Mouse (Mus musculus): ENCODE results near the gene Dpep3. TPM values are rescaled to one million over a fixed set of nuclear protein-coding genes. Genes with fewer than 3 reads are reported as not detected.

Gene Dpep3
- polyA plus RNA-seq, 1 experiment from 2014 or later: not detected

DNA sequence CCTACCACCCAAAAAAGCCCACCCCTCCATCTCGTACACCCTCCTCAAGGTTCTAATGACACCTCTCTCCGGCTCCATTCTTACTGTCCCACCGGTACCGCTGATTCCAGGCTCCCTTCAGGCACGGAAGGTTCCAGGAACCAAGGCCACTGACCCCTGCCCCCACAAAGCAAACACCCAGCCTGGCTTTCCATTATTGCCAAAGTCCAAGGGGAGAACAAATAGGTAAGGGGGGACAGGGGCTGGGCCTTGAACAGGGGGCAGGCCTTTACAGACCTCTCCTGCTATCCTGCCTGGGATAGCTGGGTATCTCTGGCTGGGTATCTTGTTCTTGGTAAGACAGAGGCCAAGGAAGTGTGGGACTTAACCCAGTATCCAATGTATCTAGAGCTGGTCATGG, 36.7 kb downstream of the Dpep3 start:
- Histone ChIP-seq H3K27me3 (replicated peaks; ENCODE audit: control insufficient read depth, insufficient read depth, low read length) (no peaks in the 10 kb centered on the region), H3K4me2 (replicated peaks; ENCODE audit: low read depth) (no peak overlapping the region), H3K9me3 (ENCODE audit: control insufficient read depth) (no peaks in the 10 kb centered on the region), H3K9ac (ENCODE audit: low read depth, low read length) (no peak overlapping the region), H3K4me3 (ENCODE audit: low read depth, low read length) (no peak overlapping the region), H3K36me3 (ENCODE audit: control insufficient read depth, insufficient read depth) (peaks cover 28% of the 10 kb centered on the region), H3K4me1 (replicated peaks; ENCODE audit: control insufficient read depth, insufficient read depth, low read length) (no peaks in the 10 kb centered on the region), H3K27ac (ENCODE audit: low read depth, low read length) (no peak overlapping the region)
- TF ChIP-seq CTCF (IDR thresholded peaks at IDR 0.05; ENCODE audit: low read depth): no peak
- no peak for ATAC-seq
- 82% methylated on average over 5 of the region's 5 CpGs for WGBS

DNA sequence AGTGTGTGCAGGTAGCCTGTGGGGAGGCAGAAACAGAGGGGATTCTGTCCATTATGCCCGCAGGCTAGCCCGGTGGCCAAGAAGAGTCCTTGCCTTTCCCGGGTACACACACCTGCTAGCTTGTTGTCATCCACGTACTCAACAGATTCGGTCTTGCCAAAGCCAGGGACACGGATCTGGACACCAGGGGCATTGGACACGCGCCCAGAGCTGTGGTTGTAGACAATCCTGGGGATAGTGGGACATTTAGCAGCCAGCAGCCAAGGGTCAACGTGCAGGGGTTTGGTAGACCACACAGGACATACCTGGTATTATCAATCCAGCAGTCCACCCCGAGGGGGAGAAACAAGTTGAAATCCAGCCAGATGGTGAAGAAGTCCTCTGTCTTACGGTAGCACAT, 37.2 kb downstream of the Dpep3 start:
- 94% methylated on average over 11 of the region's 11 CpGs for WGBS

DNA sequence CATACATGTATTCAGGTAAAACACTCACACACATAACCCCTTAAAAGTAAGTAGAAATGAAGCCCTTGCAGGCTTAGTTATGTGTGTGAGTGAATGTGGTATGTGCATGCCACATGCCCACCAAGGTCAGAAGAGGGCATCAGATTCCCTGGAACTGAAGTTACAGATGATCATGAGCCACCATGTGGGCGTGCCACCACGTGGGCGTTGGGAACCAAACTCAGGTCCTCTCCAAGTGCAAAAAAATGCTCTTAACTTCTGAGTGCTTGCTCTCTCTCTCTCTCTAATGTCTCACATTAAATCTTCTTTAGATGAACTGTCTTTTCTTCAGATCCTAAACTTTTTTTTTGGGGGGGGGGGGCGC, 40.9 kb downstream of the Dpep3 start, which contains the start of gene Psmb10:
Gene Psmb10 (minus strand): TSS at position 139 of the 364 bp plus-strand sequence.
- 9% methylated on average over 4 of the region's 4 CpGs for WGBS
- ATAC-seq: no peak
- peaks cover 23% of the 10 kb centered on the region for H3K36me3 ChIP-seq (ENCODE audit: control insufficient read depth, insufficient read depth)
- peak within 1 kb of the TSS; percentile 93 for H3K4me3 ChIP-seq (ENCODE audit: low read depth, low read length)
- no peaks in the 10 kb centered on the region for H3K4me1 ChIP-seq (replicated peaks; ENCODE audit: control insufficient read depth, insufficient read depth, low read length)
- H3K9me3 ChIP-seq (ENCODE audit: control insufficient read depth): no peaks in the 10 kb centered on the region
- no peaks in the 10 kb centered on the region for H3K27me3 ChIP-seq (replicated peaks; ENCODE audit: control insufficient read depth, insufficient read depth, low read length)
- no peak; the same call in 1 of the 2 replicates for TF ChIP-seq CTCF (IDR thresholded peaks at IDR 0.05; ENCODE audit: low read depth)
- H3K27ac ChIP-seq (ENCODE audit: low read depth, low read length): peak within 1 kb of the TSS; percentile 85
- peak within 1 kb of the TSS; percentile 92 for H3K4me2 ChIP-seq (replicated peaks; ENCODE audit: low read depth)
- peak within 1 kb of the TSS; percentile 74 for H3K9ac ChIP-seq (ENCODE audit: low read depth, low read length)

More for the DNA sequence above, 37.2 kb downstream of the Dpep3 start:
- peaks cover 23% of the 10 kb centered on the region for H3K36me3 ChIP-seq (ENCODE audit: control insufficient read depth, insufficient read depth)
- no peak overlapping the region for H3K4me2 ChIP-seq (replicated peaks; ENCODE audit: low read depth)
- no peak for ATAC-seq
- H3K9me3 ChIP-seq (ENCODE audit: control insufficient read depth): no peaks in the 10 kb centered on the region
- TF ChIP-seq CTCF (IDR thresholded peaks at IDR 0.05; ENCODE audit: low read depth): no peak
- no peak overlapping the region for H3K27ac ChIP-seq (ENCODE audit: low read depth, low read length)
- H3K4me1 ChIP-seq (replicated peaks; ENCODE audit: control insufficient read depth, insufficient read depth, low read length): no peaks in the 10 kb centered on the region
- H3K27me3 ChIP-seq (replicated peaks; ENCODE audit: control insufficient read depth, insufficient read depth, low read length): no peaks in the 10 kb centered on the region
- H3K9ac ChIP-seq (ENCODE audit: low read depth, low read length): no peak overlapping the region
- H3K4me3 ChIP-seq (ENCODE audit: low read depth, low read length): no peak overlapping the region

DNA sequence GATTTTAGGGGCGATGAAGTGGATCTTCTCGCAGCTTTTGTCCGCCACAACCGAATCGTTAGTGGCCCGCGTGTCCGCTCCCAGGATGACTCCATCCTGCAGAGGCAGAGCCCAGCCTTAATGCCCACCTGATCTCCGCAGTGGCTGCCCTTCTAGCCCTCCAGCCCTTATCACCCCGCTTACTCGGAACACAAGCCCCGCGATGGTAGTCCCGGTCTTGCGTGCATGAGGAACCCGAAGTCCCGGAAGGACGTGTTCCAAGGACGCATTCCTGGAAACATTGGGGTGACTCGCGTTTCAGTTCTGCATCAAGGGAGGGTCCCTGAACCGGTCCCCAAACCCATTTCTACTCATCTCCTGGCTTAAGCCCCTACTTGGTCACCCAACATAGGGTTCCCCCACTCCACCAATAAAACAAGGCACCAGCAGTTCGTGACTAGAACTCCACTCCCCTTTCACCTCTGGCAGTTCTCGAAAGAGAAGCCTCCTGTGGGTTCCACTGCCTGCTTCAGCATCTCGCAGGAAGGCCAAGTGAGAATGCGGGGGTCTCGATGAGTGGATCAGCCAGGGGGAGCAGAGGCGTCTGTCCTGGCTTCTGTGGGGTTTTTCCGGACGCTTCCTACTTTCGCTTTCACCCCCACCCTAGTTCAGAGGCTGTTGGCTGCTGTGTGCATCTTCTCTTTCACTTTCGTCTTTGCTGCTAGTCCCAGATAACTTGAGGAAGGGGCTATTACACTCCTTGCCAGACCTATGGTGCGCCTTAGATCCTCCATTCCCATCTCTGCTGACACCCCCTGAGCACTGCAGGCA, 41.5 kb downstream of the Dpep3 start:
- Histone ChIP-seq H3K9me3 (ENCODE audit: control insufficient read depth) (no peaks in the 10 kb centered on the region), H3K4me3 (ENCODE audit: low read depth, low read length) (peak overlapping the region; percentile 93), H3K27ac (ENCODE audit: low read depth, low read length) (peak overlapping the region; percentile 85), H3K27me3 (replicated peaks; ENCODE audit: control insufficient read depth, insufficient read depth, low read length) (no peaks in the 10 kb centered on the region), H3K4me2 (replicated peaks; ENCODE audit: low read depth) (peak overlapping the region; percentile 92), H3K9ac (ENCODE audit: low read depth, low read length) (peak overlapping the region; percentile 74), H3K36me3 (ENCODE audit: control insufficient read depth, insufficient read depth) (peaks cover 23% of the 10 kb centered on the region; the same call in 1 of the 2 replicates), H3K4me1 (replicated peaks; ENCODE audit: control insufficient read depth, insufficient read depth, low read length) (no peaks in the 10 kb centered on the region)
- 0 out of 2 replicates have a peak, but pooled peaks have one; percentile 2 for TF ChIP-seq CTCF (IDR thresholded peaks at IDR 0.05; ENCODE audit: low read depth)
- under 1% methylated on average over 33 of the region's 33 CpGs for WGBS
- ATAC-seq: peak; percentile 41

DNA sequence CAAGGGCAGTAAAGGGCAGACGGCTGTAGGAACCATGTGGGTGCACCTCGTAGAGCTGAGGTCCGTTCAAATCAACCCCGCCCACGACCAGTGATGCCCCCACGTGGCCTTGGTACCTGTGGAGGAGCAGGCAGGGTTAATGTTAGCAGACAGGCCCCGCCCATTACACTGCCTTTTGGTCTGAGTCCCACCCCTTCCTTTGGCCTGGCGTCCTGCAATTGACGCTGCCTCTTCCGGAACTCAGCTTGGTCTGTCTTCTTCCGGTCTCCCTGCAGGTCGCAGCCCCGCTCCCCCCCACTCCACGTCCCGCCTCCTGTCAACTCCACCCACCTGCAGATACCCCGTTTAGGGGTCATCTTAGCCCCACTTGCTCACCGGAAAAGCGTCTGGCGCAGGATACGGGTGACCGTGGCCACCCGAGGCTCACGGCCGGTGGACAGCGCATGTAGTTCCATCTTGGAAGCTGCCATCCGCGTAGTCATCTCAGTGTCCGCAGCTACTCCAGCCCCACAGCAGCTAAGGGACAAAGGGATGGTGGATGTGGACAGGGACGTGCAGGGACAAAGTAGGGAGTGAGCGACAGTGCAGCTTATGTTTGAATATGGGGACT, 42.3 kb downstream of the Dpep3 start:
- peak; percentile 27; the same call in 1 of the 2 replicates for TF ChIP-seq CTCF (IDR thresholded peaks at IDR 0.05; ENCODE audit: low read depth)
- H3K4me2 ChIP-seq (replicated peaks; ENCODE audit: low read depth): peak overlapping the region; percentile 92
- H3K27ac ChIP-seq (ENCODE audit: low read depth, low read length): peak overlapping the region; percentile 85
- H3K9ac ChIP-seq (ENCODE audit: low read depth, low read length): peak overlapping the region; percentile 74
- H3K27me3 ChIP-seq (replicated peaks; ENCODE audit: control insufficient read depth, insufficient read depth, low read length): no peaks in the 10 kb centered on the region
- WGBS: under 1% methylated on average over 30 of the region's 30 CpGs
- peak overlapping the region; percentile 93 for H3K4me3 ChIP-seq (ENCODE audit: low read depth, low read length)
- peak; percentile 76 for ATAC-seq
- H3K36me3 ChIP-seq (ENCODE audit: control insufficient read depth, insufficient read depth): peaks cover 30% of the 10 kb centered on the region; the same call in 1 of the 2 replicates
- H3K9me3 ChIP-seq (ENCODE audit: control insufficient read depth): no peaks in the 10 kb centered on the region
- no peaks in the 10 kb centered on the region for H3K4me1 ChIP-seq (replicated peaks; ENCODE audit: control insufficient read depth, insufficient read depth, low read length)

DNA sequence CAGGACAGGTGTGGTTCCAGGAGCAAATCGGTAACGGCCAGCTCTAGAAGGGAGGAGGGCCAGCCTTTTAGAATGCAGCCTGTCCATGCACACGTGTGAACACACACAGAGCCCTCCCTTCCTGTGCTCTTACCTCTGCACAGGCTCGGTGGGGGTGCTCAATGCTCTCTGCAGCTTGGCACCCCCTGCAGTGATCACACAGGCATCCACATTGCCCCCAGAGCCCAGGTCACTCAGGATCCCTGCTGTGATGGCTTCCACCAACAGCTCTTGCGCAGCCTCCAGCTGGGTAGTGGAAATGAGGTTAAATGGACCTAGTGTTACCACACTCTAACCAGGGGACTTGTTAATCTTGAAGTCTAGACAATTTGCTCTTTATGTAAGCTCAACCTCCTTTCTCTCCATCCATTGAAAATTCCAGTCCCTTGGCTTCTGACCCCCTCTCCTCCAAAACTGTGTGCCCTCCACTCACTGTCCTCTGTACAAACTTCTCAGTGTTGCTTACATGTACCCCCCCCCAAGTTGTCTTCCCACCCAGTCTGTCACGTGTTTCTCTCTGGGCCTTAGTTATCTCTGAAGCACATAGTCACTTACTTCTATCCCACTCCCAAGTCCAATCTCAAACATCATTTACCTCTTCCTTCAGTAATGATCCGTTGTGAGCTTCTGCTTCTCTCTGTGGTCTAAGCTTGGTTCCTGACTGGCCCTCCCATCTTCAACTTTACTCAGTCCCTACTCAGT, 43.2 kb downstream of the Dpep3 start:
- H3K9ac ChIP-seq (ENCODE audit: low read depth, low read length): 0 out of 2 replicates have a peak overlapping the region, but pooled peaks have one; percentile 74
- no peaks in the 10 kb centered on the region for H3K9me3 ChIP-seq (ENCODE audit: control insufficient read depth)
- no peak overlapping the region for H3K27ac ChIP-seq (ENCODE audit: low read depth, low read length)
- H3K4me3 ChIP-seq (ENCODE audit: low read depth, low read length): no peak overlapping the region
- peak overlapping the region; percentile 92; the same call in 1 of the 2 replicates for H3K4me2 ChIP-seq (replicated peaks; ENCODE audit: low read depth)
- TF ChIP-seq CTCF (IDR thresholded peaks at IDR 0.05; ENCODE audit: low read depth): no peak
- no peaks in the 10 kb centered on the region for H3K4me1 ChIP-seq (replicated peaks; ENCODE audit: control insufficient read depth, insufficient read depth, low read length)
- 39% methylated on average over 7 of the region's 7 CpGs for WGBS
- ATAC-seq: no peak
- no peaks in the 10 kb centered on the region for H3K27me3 ChIP-seq (replicated peaks; ENCODE audit: control insufficient read depth, insufficient read depth, low read length)
- peaks cover 36% of the 10 kb centered on the region; the same call in 1 of the 2 replicates for H3K36me3 ChIP-seq (ENCODE audit: control insufficient read depth, insufficient read depth)
